Mouse (Mus musculus) brain, adult 2 months (tissue): ENCODE measurements around the gene Gsg1l.

ENCODE experiments used
- DNase-seq: peaks from one replicate; pipeline ENCODE4 v3.0.0; 2011; ENCODE audit warnings: low read depth, low spot score

Gene Gsg1l

DNA sequence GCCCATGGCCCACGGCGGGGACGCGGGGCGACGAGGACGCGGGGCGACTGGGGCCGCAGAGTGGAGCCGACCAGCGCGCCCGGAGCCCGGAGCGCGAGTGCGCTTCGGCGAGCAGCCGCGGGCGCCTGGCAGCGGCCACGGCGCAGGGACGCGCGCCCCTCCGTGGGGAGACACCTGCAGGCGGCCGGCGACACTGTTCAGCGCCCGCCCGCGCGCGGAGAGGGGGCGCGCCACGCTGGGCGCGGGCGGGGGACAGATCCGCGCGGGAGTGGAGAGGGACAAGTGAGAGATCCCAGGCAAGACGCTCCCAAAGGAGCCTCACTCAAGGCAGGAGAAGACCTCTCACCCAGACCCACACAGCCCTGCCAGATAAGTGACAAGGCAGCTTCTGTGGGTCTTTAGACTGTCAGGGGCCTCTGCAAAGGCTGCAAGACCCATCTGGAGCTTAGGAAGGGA is at the start of gene Gsg1l:
Gene Gsg1l, minus strand, starts transcription at position 126 of the 456 bp plus-strand sequence.
- DNase-seq, result peak; percentile 57

- no peak for DNase-seq
Measured at GRCm38 (mm10) chr7:126127673-126128072, 45.5 kb upstream of the Gsg1l start.

DNA sequence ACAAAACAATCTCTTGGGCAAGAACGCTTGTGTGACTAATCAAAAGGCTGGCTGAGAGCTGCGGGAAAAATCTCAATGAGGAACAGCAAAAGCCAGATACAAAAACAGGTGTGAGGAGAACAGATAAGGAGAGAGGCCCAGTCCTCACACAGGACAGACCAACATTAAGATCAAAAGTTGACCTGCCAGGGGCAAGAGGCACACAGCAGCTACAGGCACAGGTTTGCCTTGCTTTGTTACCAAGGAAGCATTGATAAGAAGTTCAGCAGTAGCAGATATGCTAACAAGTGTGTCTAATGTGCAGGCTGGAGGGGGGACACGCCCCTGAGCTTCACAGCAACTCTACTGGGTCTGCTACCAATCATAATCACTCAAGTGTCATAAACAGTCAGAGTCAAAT is 44.3 kb upstream of the Gsg1l start:
- DNase-seq, result no peak

- no peak for DNase-seq
Measured at GRCm38 (mm10) chr7:126121533-126121932, 39.3 kb upstream of the Gsg1l start.

- no peak for DNase-seq
Measured at GRCm38 (mm10) chr7:126119819-126120218, 37.6 kb upstream of the Gsg1l start.

DNA sequence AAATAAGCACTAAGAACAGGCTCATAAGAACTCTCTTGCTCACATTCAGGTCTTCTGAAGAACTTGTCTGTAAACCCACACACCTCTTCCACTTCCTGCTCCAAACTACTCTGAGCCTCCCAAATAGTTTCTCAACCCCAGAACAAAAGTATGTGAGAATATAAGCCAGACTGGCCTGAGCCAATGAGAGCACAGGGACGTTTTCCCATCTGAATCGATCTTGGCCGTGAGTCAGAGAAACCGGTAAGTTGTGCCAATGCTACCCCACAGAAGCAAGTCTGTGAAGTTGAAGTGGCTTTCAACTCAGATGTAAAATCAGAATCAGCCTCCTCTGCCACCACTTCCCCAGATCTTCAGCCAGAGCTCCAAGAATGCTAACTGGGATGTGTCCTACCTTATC is 31.1 kb upstream of the Gsg1l start:
- DNase-seq, result peak; percentile 51

DNA sequence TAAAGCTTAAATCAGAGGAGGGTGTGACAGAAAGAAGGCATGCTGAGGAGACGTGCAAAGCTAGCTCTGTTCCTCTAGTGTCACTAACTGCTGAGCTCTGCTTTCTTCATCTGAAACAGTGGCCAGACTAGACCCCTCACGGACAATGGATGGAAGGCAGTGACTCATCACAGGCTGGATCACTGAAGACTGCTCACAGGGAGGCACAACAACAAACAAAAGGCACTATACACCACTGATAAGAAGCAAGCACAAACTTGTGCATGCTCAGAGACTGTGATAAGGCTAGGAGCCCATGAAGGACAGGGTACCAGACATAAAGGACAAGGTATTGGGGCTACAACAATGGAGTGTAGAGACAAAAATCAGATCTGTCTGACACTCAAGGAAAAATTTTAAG is 29.0 kb upstream of the Gsg1l start:
- DNase-seq, result no peak

- peak; percentile 33 for DNase-seq
Measured at GRCm38 (mm10) chr7:126109898-126110297, 27.7 kb upstream of the Gsg1l start.

GRCm38 (mm10) chr7:126100440-126100839 is 18.2 kb upstream of the Gsg1l start:
- DNase-seq, result peak; percentile 40

- DNase-seq, result no peak
Measured at GRCm38 (mm10) chr7:126099835-126100234, 17.6 kb upstream of the Gsg1l start.

DNA sequence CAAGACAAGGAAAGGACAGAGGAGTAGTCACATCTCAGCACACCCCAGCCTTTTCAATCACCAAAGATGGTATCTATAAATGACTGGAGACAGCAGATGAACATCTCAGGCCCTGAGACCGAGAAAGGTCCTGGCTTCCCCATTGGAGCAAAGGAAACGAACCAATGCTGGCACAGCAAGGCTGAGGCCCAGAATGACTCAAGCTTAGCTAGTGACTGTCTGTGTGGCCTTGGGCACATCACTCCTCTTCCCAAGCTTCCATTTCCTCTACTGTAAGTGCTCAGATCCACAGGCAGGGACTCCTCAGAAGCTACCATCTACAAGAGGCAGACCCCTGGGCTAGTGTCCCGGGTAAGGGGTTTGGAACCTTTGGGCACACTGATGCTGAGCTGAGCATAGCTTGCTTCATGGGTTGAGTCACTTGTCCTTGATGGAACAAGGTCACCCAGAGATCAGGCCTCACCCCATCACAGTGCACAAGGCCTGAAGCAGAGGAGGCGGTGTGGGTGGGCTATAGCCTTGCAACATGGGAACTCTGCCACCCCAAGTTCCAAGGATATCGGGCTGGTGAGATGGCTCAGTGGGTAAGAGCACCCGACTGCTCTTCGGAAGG is 17.1 kb upstream of the Gsg1l start:
- no peak for DNase-seq

DNA sequence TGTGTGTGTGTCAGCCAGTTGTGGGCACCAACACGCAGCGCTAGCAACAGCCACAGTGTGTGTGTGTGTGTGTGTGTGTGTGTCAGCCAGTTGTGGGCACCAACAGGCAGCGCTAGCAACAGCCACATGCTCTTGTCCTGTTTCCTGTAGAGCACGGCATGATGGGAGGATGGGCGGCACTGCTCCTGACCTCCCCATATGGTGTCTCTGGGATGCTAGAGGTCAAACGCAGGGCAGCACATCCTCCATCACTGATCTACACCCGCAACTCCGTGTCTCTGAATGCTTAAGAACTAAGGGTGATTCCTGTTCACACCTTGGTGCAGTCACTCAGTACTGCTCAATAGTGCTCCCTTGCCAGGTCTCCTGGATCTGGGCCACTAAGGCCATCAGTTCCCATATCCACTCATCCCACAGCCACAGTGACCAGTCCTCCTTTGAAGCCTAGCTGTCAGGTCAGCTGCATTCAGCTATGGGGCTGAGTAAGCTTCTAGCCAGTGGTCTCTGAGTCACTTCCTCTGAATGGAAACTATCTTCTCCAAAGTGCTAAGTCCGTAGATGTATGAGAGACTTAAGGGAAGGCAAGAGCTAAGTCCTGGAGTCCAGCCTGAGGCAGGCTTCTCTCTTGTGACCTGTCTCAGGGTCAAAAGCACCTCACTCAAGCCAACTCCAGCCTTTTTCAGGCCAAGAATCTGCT is 15.2 kb upstream of the Gsg1l start:
- DNase-seq, result no peak

DNA sequence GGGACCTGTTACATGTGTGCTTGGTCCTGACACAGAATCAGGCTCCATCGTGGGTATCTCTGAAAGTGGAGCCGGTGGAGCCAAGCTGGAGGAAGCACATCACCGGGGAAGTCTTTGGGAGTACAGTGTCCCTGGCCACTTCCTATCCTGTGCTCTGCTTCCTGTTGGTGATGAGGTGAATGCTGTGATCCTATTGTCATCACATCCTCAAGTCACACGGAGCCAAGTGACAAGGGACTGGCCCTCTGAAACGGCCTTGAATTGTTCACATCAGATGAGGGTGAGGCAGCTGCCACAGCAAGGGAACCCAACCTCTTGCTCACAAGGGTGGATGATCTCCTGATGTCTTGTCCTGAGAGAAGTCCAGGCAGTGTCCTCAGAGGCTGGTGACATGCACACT is 14.4 kb upstream of the Gsg1l start:
- no peak for DNase-seq

GRCm38 (mm10) chr7:126094738-126095137 is 12.5 kb upstream of the Gsg1l start:
- DNase-seq, result no peak

- DNase-seq, result peak; percentile 56
Measured at GRCm38 (mm10) chr7:126093162-126093561, 11.0 kb upstream of the Gsg1l start.

- peak; percentile 82 for DNase-seq
Measured at GRCm38 (mm10) chr7:126089782-126090181, 7.6 kb upstream of the Gsg1l start.

DNA sequence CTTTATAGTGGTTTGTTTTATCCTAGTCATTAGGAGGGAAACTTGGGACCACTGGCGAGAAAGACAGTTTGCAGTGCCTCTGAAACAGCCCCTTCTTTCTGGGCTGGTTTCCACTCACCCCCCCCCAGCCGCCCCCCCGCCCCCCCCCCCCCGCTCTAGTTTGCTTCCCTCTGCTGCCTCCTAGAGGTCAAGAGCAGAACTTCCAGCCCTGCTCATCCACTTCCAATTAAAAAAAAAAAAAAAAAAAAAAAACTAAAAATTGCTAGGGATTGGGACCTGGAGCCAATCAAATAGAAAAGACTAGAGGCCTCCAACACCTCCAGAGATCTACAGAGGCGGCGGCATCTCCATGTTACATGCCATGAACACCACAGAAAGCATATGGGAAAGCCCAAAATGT is 5.9 kb upstream of the Gsg1l start:
- DNase-seq, result peak; percentile 66

- DNase-seq, result peak; percentile 29
Measured at GRCm38 (mm10) chr7:126087602-126088001, 5.4 kb upstream of the Gsg1l start.

DNA sequence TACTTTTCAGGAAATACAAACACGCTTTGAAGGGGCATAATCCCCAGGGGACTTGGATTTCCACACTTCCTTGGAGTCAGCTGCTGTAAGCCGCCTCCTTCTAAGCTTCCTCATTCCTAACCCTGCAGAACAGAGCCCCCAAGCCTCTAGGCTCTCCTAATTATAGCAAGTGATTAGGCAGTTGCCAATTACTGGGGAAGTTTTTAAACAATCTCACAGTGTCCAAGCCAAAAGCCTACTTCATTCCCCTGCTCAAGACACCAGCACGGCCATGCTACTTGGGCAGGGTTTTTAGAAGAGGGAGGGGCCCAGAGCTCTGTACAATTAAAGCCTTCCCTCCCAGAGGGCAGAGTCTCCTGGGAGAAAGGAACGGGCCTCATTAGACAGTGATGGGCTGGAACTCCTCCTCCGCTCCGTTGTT is 4.1 kb upstream of the Gsg1l start:
- no peak for DNase-seq

GRCm38 (mm10) chr7:126085154-126085553 is 2.9 kb upstream of the Gsg1l start:
- DNase-seq, result no peak

- peak; percentile 36 for DNase-seq
Measured at GRCm38 (mm10) chr7:126083980-126084348, 1.8 kb upstream of the Gsg1l start.

GRCm38 (mm10) chr7:126083341-126083979 is 1.2 kb upstream of the Gsg1l start:
- peak; percentile 58 for DNase-seq

DNA sequence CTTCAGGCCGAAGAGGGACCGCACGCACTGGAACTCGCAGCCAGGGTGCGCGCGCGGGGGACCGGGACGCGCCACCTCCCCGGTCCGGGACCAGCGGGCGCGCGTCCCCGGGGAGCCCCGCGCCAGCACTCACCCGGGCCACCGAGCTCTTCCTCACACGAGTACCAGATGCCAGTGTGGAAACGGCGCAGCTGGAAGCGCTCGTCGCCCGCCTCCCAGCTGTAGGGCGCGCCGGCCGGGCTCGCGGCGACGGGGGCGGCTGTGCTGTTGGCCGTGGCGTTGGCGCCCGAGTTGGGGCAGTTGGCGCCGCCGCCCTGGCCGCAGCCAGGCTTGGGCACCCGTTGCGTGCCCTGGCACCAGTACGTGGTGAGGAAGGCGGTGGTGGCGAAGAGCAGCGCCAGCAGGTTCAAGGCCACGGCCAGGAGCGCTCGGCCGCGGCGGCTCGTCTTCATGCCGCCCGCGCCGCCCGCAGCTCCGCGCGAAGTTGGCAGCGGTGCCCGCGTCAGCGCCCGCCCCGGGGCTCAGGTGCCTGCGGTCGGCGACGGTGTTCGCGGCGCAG is 405 bp downstream of the Gsg1l start:
- DNase-seq, result peak; percentile 37
